Mouse (Mus musculus) heart, adult 2 months (tissue): ENCODE results near the gene 4833439L19Rik.

Experiments
- CTCF ChIP-seq: fragments of 200-600 bp; IDR thresholded peaks from 2 replicates; pipeline ENCODE4 v1.8.1; 2022; ENCODE audit warnings: antibody characterized with exemption, mild to moderate bottlenecking, moderate library complexity
- POLR2A ChIP-seq: fragments of 200-500 bp; IDR thresholded peaks from 2 replicates; pipeline ENCODE4 v1.6.1; 2011; ENCODE audit warnings: mild to moderate bottlenecking, low read depth, low read length, control low read depth; ENCODE audit not compliant: insufficient read depth

DNA sequence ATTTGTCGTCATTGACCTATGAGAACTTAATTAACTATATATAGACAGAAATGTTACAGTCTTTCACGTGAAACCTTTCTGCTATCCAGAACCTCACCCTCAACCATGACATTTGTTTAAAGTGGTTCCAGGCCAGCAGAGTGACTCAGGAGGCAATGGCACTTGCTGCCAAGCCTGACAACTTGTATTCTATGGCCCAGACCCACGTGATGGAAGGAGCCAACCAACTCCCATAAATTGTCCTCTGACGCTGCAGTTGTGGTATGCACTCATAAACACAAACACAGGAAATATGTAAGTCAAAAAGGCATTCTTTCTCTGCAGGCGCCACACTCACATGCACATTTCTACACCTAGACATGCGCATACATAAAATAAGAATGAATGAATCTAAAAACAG is 38.1 kb downstream of the 4833439L19Rik start:
- no peak for TF ChIP-seq POLR2A
- TF ChIP-seq CTCF = no peak
